Mouse (Mus musculus) stomach, embryonic 14.5 days (tissue): ENCODE measurements around the gene Thap11. TPM values are rescaled to one million over a fixed set of nuclear protein-coding genes. Genes with fewer than 3 reads are reported as not detected.

Experiments used
- ATAC-seq: fragments of 200-750 bp; cut with Nextera tagmentation; 2 replicates; pipeline ENCODE4 v1.8.0; 2017; ENCODE audit warnings: low read depth, moderate TSS enrichment; ENCODE audit not compliant: insufficient number of reproducible peaks, insufficient read depth, low FRiP score
- H3K27ac ChIP-seq: fragments of 300-500 bp; sonication (generic); 2 replicates; pipeline ENCODE4 v1.5.1; 2014; ENCODE audit warnings: mild to moderate bottlenecking, low read length, moderate library complexity, mixed read lengths
- H3K27me3 ChIP-seq: fragments of 300-500 bp; sonication (generic); 2 replicates; pipeline ENCODE4 v1.6.1; 2014; ENCODE audit warnings: low read length, control low read depth, mixed read lengths; ENCODE audit not compliant: control insufficient read depth, insufficient read depth
- H3K36me3 ChIP-seq: fragments of 300-500 bp; sonication (generic); 2 replicates; pipeline ENCODE4 v1.6.1; 2014; ENCODE audit warnings: mild to moderate bottlenecking, control low read depth, low read length, moderate library complexity, mixed read lengths; ENCODE audit not compliant: control insufficient read depth, insufficient read depth
- H3K4me1 ChIP-seq: fragments of 300-500 bp; sonication (generic); 2 replicates; pipeline ENCODE4 v1.6.1; 2014; ENCODE audit warnings: low read length, control low read depth, mixed read lengths; ENCODE audit not compliant: control insufficient read depth, insufficient read depth
- H3K4me2 ChIP-seq: fragments of 300-500 bp; sonication (generic); replicated peaks from 2 replicates; pipeline ENCODE4 v1.6.1; 2014; ENCODE audit warnings: low read depth, low read length, control low read depth
- H3K4me3 ChIP-seq: fragments of 300-500 bp; sonication (generic); 2 replicates; pipeline ENCODE4 v1.5.1; 2014; ENCODE audit warnings: low read depth, low read length, control low read depth
- H3K9ac ChIP-seq: fragments of 300-500 bp; sonication (generic); replicated peaks from 2 replicates; pipeline ENCODE4 v1.6.1; 2014; ENCODE audit warnings: low read depth, mild to moderate bottlenecking, control low read depth, low read length, moderate library complexity, mixed read lengths
- H3K9me3 ChIP-seq: fragments of 300-500 bp; sonication (generic); 2 replicates; pipeline ENCODE4 v1.6.1; 2016; ENCODE audit warnings: low read depth, low read length, control low read depth; ENCODE audit not compliant: control insufficient read depth
- WGBS: fragments of 180-500 bp; shearing (Covaris S2); extraction: QIAGEN DNeasy Blood & Tissue Kit; methylation state at CpG from one replicate; pipeline ENCODE4 v1.1.7; 2014; 5-methylcytosine and 5-hydroxymethylcytosine counted together
- polyA plus RNA-seq: library from polyadenylated mRNA; unstranded; fragments of >200 nt; fragmentation: Nextera tagmentation; extraction: Ambion mirVana; gene quantifications from 2 replicates; pipeline ENCODE4 v1.2.1, GENCODE M21; 2014

Gene Thap11
- 51.4 and 56.4 TPM in 2 replicates for polyA plus RNA-seq

- H3K36me3 ChIP-seq: peaks cover 4% of the 10 kb centered on the region
- H3K4me3 ChIP-seq: peak within 1 kb of the TSS; percentile 67
- H3K4me1 ChIP-seq: peaks cover 25% of the 10 kb centered on the region
- H3K4me2 ChIP-seq: peak within 1 kb of the TSS; percentile 98
- no peaks in the 10 kb centered on the region for H3K9me3 ChIP-seq
- peak within 1 kb of the TSS; percentile 87 for H3K27ac ChIP-seq
- WGBS: under 1% methylated on average over 43 of the region's 43 CpGs
- ATAC-seq: peak; percentile 90
- H3K9ac ChIP-seq: peak within 1 kb of the TSS; percentile 77
- no peaks in the 10 kb centered on the region for H3K27me3 ChIP-seq
Measured at GRCm38 (mm10) chr8:105854715-105855216, at the start of gene Thap11. Gene Thap11, plus strand, starts transcription at chr8:105855132.

- Histone ChIP-seq H3K27ac (no peak overlapping the region), H3K9me3 (no peaks in the 10 kb centered on the region)
Measured at GRCm38 (mm10) chr8:105805346-105805745, 49.6 kb upstream of the Thap11 start.

DNA sequence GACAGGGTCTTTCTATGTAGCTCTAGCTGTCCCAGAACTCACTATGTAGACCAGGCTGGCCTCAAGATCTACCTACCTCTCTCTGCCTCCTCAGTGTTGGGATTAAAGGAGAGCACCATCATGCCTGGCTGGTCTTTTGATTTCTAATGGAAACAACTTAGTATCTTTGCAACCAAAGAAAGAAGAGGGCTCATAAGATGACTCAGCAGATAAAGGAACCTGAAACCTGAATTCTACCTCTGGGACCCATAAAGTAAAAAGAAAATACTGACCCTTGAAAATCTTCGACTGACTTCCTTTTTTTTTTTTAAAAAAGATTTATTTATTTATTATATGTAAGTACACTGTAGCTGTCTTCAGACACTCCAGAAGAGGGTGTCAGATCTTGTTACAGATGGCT, 49.0 kb upstream of the Thap11 start:
- H3K4me1 ChIP-seq: no peaks in the 10 kb centered on the region
- H3K4me3 ChIP-seq: no peak overlapping the region
- peaks cover 9% of the 10 kb centered on the region; the same call in 1 of the 2 replicates for H3K36me3 ChIP-seq
- WGBS: 74% methylated on average over 1 of the region's 1 CpGs
- H3K9me3 ChIP-seq: no peaks in the 10 kb centered on the region
- H3K4me2 ChIP-seq: no peak overlapping the region
- ATAC-seq: no peak
- H3K27ac ChIP-seq: no peak overlapping the region
- no peak overlapping the region for H3K9ac ChIP-seq
- no peaks in the 10 kb centered on the region for H3K27me3 ChIP-seq

More at GRCm38 (mm10) chr8:105805346-105805745, 49.6 kb upstream of the Thap11 start:
- Histone ChIP-seq H3K9ac (no peak overlapping the region), H3K27me3 (no peaks in the 10 kb centered on the region), H3K4me1 (no peaks in the 10 kb centered on the region), H3K4me2 (no peak overlapping the region), H3K4me3 (no peak overlapping the region), H3K36me3 (peaks cover 9% of the 10 kb centered on the region; the same call in 1 of the 2 replicates)
- WGBS: 85% methylated on average over 3 of the region's 3 CpGs
- no peak for ATAC-seq

GRCm38 (mm10) chr8:105807766-105808165, 47.2 kb upstream of the Thap11 start:
- no peak overlapping the region for H3K4me3 ChIP-seq
- no peak overlapping the region for H3K9ac ChIP-seq
- WGBS: 88% methylated on average over 5 of the region's 5 CpGs
- peaks cover 19% of the 10 kb centered on the region for H3K36me3 ChIP-seq
- H3K27me3 ChIP-seq: no peaks in the 10 kb centered on the region
- no peak overlapping the region for H3K4me2 ChIP-seq
- no peaks in the 10 kb centered on the region for H3K9me3 ChIP-seq
- no peak for ATAC-seq
- no peak overlapping the region for H3K27ac ChIP-seq
- no peaks in the 10 kb centered on the region for H3K4me1 ChIP-seq

DNA sequence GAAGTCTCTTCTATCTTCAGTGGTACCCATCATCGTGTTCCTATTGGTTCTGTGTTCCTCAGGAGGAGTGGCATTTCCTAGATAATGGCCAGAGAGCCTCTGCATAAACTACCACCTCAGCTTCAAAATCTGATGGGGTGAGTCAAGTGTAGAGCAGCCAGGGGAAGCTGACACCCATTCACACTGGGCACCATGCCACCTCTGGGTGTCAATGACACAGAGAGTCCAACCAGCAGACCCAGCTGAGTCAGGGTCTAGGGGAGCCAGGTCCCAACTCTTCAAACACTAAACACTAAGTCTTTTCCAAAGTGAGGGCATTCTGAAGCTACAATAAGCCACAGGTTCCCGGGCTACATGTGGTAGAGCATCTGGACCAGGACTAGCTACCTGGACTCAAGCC, 46.5 kb upstream of the Thap11 start:
- Histone ChIP-seq H3K9me3 (no peaks in the 10 kb centered on the region), H3K27me3 (no peaks in the 10 kb centered on the region), H3K9ac (no peak overlapping the region), H3K4me3 (no peak overlapping the region), H3K4me1 (no peaks in the 10 kb centered on the region), H3K36me3 (peaks cover 19% of the 10 kb centered on the region), H3K27ac (no peak overlapping the region), H3K4me2 (no peak overlapping the region)
- no peak for ATAC-seq
- WGBS: 93% methylated on average over 2 of the region's 2 CpGs

GRCm38 (mm10) chr8:105810245-105810786, 44.6 kb upstream of the Thap11 start:
- 94% methylated on average over 6 of the region's 6 CpGs for WGBS
- Histone ChIP-seq H3K36me3 (peaks cover 12% of the 10 kb centered on the region; the same call in 1 of the 2 replicates), H3K9me3 (no peaks in the 10 kb centered on the region), H3K4me3 (no peak overlapping the region), H3K9ac (no peak overlapping the region), H3K4me1 (no peaks in the 10 kb centered on the region), H3K27ac (no peak overlapping the region), H3K27me3 (no peaks in the 10 kb centered on the region), H3K4me2 (no peak overlapping the region)
- ATAC-seq: no peak

DNA sequence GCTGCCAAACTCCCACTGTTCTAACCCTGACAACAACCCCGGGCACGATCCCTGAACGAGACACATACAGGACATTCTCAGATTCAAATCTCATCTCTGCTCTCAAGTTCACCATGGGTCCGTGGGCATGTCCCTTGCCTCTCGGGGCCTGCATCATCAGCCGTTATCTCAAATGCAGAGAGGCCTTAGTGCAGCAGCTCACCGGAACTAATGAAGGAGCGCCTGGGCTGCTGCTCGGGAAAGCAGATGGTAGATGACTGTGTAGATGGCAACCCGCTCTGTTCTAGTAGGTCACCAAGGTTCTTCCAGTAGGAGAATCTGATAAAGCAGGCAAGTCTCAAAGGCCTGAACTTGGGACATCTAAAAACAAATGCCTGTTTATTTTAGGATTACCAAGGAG, 43.9 kb upstream of the Thap11 start:
- Histone ChIP-seq H3K27me3 (no peaks in the 10 kb centered on the region), H3K4me2 (no peak overlapping the region), H3K4me3 (no peak overlapping the region), H3K4me1 (no peaks in the 10 kb centered on the region), H3K9me3 (no peaks in the 10 kb centered on the region), H3K9ac (no peak overlapping the region), H3K27ac (no peak overlapping the region), H3K36me3 (peaks cover 12% of the 10 kb centered on the region; the same call in 1 of the 2 replicates)
- ATAC-seq: no peak
- WGBS: 89% methylated on average over 10 of the region's 10 CpGs

DNA sequence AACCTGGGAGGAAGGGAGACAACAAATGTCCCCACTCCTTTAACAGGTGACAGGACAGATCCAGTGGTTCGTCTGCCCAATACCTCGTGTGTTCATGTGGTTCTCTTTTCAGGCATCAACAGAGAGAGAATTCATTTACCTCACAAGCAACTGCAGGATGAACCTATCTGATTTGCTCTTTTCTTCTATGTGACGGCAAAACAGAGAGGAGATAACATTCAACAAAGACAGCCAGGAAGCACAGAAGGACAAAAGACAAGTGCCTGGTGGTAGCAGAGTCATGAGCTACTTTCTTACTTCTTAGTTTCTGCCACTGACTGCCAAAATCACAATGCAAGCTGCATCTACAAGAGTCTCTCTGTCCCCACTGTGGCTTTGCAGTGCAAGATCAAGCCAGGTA, 43.4 kb upstream of the Thap11 start:
- ATAC-seq: no peak
- H3K27ac ChIP-seq: no peak overlapping the region
- WGBS: 75% methylated on average over 3 of the region's 3 CpGs
- H3K4me2 ChIP-seq: no peak overlapping the region
- no peaks in the 10 kb centered on the region for H3K27me3 ChIP-seq
- no peak overlapping the region for H3K4me3 ChIP-seq
- H3K4me1 ChIP-seq: no peaks in the 10 kb centered on the region
- peaks cover 12% of the 10 kb centered on the region; the same call in 1 of the 2 replicates for H3K36me3 ChIP-seq
- no peak overlapping the region for H3K9ac ChIP-seq
- no peaks in the 10 kb centered on the region for H3K9me3 ChIP-seq

DNA sequence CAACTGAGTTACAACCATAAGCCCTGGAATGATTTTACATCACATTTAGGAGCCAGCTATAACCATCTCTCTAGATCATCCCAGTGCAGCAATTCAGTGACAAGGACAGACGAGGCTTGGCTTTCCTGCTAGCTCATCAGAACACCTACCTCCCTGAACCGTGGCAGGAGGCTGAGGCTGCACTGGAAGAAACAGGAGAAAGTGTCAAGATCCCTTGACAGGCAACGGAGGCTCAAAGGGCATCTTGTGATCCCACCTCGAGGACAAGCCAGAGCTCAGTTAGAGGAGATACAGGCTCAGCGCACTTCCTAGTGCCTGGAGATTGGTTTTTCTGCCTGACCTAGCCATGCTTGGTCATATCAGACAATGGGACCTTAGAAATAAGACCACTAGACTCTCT, 42.4 kb upstream of the Thap11 start:
- Histone ChIP-seq H3K4me2 (no peak overlapping the region), H3K9ac (no peak overlapping the region), H3K27ac (no peak overlapping the region), H3K4me1 (no peaks in the 10 kb centered on the region), H3K36me3 (peaks cover 12% of the 10 kb centered on the region; the same call in 1 of the 2 replicates), H3K27me3 (no peaks in the 10 kb centered on the region), H3K9me3 (no peaks in the 10 kb centered on the region), H3K4me3 (no peak overlapping the region)
- ATAC-seq: no peak
- WGBS: 87% methylated on average over 5 of the region's 5 CpGs
